Mouse (Mus musculus) stomach, postnatal 0 days (tissue): ENCODE measurements around the gene Teddm2.

Source experiments
- CTCF ChIP-seq: IDR thresholded peaks from 2 replicates; pipeline ENCODE4 v1.5.1; 2016; ENCODE audit warnings: antibody characterized with exemption, low read depth, mild to moderate bottlenecking, moderate library complexity
- EP300 ChIP-seq: optimal IDR thresholded peaks from 2 replicates; pipeline ENCODE3; 2016; ENCODE audit warnings: antibody characterized with exemption

DNA sequence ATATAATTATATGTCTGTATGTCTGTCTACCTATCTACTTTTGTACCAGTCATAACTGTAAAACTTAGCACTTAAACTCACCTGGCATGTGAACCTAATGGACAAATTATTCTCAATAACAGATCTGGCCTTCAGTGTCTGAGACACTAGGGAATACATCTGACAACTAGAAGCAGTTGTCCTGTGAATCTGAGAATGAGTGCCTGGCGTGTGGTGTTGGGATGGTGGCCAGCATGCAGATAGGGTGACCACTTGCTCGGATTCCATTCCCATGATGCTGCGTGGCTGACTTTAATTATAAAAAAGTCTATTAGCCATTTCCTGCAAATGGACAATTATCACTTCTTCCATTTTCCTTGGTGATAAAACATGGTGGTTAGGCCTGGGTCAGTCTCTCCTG lies 5.9 kb upstream of the Teddm2 start:
- TF ChIP-seq CTCF (no peak), EP300 (no peak)
